Mouse (Mus musculus): ENCODE results near the gene Lnx1. TPM values are rescaled to one million over a fixed set of nuclear protein-coding genes. Genes with fewer than 3 reads are reported as not detected.

The Lnx1 gene
- total RNA-seq, 2 experiments from 2014 or later, result 32.4 to 33.4 TPM

DNA sequence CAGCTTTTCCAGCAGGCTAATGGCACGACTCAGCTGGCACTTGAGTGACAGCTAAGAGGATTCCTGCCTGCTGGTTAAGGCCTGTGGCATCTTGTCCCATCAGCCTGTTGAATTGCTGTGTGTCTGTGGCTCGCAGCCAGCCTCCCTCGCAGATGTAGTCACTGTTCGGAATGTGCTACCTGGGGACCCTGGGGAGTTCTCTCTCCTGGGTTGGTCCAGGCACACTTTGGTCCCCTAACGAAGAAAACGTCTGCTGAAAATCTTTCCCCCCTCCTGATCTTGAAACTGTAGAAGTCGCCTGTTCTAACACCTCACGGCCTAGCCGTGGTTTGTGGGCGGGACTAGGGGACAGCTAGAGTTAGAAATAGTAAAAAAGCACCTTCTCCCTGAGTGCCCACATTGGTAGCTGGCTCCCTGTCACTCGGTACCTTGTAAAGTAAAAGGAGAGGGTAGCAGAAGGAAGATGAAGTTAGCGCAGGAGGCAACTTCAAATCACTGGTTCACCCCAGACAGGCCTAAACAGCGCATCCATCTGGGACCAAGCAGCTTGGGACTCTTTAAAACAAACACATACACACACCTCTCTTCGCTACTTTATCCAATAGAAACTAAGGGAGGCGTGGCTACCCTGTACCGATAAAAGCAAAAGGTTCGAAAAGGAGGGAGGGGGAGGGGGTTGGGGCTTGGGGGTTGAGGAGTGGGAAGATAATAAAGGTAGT is 1.2 kb upstream of the Lnx1 start:
- intact Hi-C loops (cut with DNase I), result no loop called here
- DNase-seq (ENCODE audit: low spot score in 2 of 2), result no peak

DNA sequence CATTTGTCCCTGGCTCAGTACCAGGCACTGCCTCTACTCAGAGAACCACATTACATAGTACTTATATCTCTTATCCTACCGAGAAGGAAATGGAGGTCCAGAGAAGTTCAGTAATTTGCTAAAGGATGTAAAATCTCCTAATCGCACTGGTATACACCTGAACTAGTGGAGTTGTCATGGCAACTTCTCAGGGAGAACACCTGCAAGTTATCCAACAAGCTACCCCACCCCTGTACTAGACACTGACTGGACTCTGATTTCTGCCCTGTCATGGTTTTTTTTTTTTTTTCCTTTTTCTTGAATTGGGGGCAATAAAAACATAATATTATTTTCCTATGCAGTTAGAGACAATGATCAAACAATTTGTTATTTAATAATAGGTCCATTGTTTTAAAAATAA is 1.8 kb downstream of the Lnx1 start:
- no peak for DNase-seq (ENCODE audit: low spot score in 2 of 2)
- intact Hi-C loops (cut with DNase I), result no loop called here

DNA sequence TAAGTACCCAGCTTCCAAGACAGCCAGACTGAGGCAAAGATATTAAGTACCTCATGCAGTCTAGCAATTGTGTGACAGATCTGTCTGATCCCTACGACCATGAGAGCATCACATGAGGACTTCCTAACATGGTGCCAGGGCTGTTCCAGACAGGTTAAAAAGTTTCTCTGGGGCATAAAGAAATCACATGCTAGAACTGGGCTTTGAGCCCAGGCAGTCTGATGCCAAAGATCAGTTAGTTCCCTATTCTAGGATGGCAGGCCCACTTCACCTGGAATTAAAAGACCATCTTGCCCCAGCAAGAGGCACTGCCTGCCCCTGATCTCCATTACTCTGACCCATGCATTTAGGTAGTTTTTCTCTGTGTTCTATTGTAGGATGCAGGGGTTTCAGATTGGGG is 3.0 kb downstream of the Lnx1 start:
- intact Hi-C loops (cut with DNase I), result no loop called here
- no peak for DNase-seq (ENCODE audit: low spot score in 2 of 2)

DNA sequence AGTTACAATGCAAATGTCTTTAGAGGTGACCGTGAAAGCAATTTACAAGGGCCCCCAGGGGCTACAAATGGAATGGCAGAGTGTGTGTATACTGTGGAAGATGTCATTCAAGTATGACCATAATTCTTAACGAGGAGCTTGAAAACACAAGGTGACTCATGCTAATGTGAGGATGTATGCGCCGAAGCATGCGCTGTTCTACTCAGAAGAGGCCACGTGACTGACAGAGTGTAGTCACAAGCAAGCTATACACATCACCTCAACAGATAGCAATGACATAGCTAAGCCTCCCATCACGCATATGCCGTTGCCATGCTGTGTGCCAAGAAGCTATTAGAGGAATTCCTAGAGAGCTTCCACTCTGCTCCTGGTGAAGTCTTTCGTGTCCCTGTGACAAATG is 5.2 kb downstream of the Lnx1 start:
- no peak for DNase-seq (ENCODE audit: low spot score in 2 of 2)
- intact Hi-C loops (cut with DNase I), result no loop called here

DNA sequence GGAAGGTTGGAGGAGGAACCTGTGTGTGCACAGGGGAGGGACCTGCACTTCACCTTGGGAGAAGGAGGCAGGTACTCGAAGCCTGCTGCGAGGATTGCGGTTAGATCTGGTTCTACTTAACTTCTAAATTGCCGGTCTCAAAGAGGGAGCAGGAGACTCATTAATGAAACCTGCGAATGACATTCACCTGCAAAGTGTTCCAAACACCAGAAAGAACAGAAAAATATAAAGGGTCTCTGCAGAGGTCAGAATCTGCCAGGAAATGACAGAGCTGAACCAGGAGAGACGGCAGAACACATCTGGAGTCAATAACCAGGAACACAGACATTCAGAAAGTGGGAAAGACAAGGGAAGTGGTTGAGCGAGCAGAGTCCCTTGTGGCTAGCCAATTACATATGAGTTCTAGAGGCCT is 8.3 kb downstream of the Lnx1 start:
- intact Hi-C loops (cut with DNase I), result no loop called here
- no peak for DNase-seq (ENCODE audit: low spot score in 2 of 2)

DNA sequence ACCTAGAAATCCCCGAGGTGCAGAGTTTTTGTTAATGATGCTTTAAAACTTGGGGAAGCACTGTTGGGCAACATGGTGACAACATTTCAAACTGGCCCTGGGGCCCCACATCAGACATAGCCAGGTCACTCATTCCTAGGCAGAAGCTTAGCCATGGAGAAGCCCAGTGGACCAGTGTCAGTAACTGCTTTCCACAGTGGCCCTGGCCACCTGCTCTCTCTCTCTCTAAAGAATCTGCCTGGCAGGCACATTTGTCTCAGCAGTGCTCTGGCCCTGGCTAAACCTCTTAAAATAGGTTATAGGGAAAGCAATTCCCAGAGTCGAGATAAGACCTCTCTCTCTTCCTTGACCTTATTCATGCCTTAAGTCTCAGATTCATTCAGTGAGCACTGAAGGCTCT is 8.9 kb downstream of the Lnx1 start:
- intact Hi-C loops (cut with DNase I), result no loop called here
- DNase-seq (ENCODE audit: low spot score in 2 of 2), result no peak

DNA sequence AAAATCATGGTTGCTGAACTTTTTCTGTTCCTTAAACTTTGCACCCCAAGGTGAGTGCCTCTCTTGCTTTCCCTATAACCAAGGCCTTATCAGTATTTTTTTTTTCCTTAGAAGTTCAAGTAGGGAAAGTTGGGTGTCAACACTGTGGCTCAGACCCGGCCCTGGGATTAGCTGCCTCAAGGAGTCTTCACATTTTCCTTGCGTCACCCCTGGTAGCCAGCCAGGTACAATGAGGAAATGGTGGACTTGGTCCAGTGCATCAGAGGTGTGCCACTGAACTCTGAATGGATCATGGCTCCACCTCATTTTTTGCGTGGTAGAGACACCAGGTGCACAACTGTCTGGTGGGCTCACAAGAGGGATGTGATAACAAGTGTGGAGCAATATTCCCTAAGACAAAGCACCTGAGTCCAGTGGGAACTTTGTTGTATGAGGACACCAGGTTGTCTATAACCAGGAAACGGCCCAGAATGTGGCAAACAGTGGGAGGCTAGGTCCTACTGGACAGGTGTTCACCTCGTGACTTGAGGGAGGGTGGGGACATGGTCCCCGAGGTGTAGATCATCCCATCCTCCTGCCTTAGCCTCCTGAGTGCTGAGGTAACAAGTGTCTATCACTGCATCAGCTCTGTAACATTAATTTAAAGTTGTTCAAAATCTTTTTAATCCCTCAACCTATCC is 10.2 kb downstream of the Lnx1 start:
- DNase-seq (ENCODE audit: low spot score in 2 of 2), result no peak
- intact Hi-C loops (cut with DNase I), result no loop called here

DNA sequence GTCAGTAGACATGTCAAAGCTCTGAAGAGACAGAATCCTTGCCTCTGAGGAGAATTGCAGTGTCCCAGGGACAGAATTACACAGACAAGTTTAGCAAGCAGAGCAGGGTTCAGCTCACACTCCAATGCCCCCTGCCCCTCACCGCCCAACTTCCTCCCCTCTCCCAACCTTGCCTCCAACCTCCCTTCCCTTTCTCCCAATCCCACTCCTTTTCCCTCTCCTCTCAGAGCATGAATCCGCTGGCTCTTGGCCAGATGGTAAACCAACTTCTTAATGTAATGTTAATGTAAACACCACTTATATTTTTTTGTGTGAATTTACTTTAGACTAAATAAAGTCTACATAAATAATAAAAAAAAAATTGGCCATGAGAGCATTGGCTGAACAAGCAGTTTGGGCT is 13.9 kb downstream of the Lnx1 start:
- intact Hi-C loops (cut with DNase I), result no loop called here

DNA sequence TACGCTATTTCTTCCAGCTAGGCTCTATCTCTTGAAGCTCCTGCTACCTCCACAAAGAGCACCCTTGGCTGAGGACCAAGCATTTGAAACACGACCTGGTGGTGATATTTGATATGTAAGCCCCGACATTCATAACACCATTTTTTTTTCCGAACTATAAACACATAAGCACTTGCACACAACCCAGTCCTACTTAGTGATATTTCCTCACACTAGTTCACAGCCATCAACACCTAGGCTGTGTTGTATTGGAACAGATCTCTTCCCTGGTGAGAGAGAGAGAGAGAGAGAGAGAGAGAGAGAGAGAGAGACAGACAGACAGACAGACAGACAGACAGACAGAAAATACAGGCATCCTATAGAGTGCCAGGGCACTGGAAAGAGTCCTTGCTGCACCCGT is 17.8 kb downstream of the Lnx1 start:
- intact Hi-C loops (cut with DNase I), result no loop called here

More for the DNA sequence above, 13.9 kb downstream of the Lnx1 start:
- DNase-seq (ENCODE audit: low spot score in 2 of 2), result no peak

DNA sequence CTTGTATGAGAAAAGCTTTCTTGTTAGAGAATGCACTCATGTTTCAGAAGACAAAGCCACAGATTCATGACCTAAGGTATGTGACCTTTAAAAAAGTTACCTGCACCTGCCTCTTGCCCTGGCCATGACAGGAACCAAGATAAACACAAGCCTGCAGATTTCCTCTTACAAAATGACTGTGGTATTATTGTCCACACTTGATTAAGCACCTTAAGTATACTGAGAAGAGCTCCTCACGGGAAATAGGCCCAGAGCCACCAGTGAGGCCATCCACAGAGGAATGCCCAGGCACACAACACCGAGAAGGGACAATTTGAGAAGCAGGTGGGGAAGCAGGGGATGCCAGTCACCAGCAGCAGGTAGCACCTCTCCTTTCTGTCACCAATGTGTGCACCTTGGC is 18.9 kb downstream of the Lnx1 start:
- DNase-seq (ENCODE audit: low spot score in 2 of 2), result no peak
- intact Hi-C loops (cut with DNase I), result no loop called here

More for the DNA sequence above, 17.8 kb downstream of the Lnx1 start:
- DNase-seq (ENCODE audit: low spot score in 2 of 2), result no peak

DNA sequence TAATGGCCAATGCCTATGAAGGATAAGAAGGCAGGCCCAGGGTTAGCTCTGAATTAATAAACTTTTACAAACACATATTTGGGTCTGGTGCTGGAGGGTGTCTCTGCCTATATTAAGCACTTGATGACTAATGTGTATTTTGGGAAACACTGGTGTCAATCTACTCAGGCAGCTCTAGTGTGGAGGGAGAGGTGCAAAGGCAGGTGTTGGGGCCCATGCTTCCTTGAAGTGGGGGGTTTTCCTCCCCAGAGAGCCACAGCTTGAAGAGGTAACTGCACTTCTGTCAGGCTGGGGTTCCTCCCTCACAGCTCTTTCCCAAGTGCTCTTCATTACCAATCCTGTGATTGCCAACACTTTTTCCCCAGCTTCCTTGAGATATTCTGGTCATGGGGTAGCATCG is 20.0 kb downstream of the Lnx1 start:
- DNase-seq (ENCODE audit: low spot score in 2 of 2), result no peak
- intact Hi-C loops (cut with DNase I), result no loop called here

DNA sequence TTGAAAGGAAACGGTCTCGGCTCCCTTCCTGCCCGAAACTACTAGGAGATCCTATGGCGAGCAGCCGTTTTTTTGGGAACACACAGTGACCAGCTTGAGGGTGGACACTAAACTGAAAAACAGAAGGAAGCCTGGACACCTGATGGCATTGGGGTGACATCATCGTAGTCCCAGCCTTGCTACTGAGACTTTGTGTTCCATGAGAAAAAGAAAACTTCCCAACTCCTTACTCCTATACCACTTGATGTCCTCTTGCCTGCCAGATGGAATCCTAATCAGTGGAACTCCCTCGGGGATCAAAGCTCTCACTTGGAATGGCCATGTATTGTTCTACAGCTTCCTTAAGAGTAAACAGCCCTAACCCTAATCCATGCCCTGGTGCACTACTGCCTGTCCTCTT is 23.1 kb downstream of the Lnx1 start:
- no peak for DNase-seq (ENCODE audit: low spot score in 2 of 2)
- intact Hi-C loops (cut with DNase I), result no loop called here

DNA sequence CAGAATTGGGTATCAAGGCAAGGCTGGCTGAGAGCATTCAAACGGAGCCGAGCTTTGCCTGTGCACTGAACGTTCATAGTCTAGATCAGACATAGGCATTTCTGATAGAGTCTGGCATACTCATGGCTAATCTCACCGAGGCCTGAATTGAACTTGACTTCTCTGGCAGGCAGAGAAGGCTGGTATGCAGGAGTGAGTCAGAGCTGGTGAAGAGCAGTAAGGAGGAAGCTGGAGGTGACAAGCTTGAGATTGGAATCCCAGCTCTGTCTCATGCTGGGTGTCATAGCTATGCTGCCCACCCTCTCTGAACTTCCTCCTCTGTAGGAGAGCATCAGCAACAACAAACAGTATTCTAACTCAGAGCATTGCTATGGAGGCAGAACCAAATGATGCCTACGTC is 24.0 kb downstream of the Lnx1 start:
- intact Hi-C loops (cut with DNase I), result no loop called here
- DNase-seq (ENCODE audit: low spot score in 2 of 2), result no peak

DNA sequence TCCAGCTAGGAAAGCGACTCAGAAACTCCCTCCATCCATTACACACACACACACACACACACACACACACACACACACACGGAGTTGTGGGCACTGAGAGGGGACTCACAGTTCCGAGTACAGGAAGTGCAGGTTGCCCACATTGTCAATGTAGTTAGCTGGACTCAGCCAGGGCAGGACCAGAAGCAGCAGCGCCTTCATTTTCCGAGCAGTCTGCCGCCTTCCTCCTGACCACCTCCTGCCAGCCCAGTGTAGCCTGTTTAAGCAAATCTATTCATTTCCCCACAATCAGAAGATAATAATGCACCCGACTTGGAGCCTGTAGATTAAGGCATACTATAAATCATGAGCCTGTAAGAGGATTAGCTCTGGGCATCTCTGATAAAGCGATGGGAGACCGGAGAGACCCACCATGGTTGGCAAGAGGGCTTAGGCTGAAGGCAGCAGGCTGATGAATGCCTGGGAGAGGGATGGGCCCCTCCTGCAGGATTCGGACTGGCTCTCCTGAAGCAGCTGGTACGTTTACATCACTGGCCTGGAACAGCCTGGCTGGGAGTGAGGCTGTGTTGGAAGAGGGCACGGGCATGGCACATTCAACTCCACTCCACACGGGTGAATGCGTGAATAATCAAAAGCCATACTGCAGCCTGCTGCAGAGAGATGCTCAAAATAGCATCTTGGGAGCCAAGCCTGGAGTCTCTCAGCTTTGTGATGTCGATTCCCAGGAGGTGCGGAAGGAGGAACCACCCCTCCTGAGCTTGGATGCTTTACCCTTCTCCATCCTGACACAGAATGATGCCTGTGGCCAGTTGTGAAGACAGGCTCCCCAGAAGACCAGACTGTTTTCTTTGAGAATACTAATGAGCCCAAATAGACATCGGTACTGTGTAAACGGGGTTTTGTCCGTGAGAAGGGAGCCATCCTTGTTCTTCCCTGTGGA is 25.0 kb downstream of the Lnx1 start:
- peak; percentile 84 to 92 for DNase-seq (ENCODE audit: low spot score in 2 of 2)
- intact Hi-C loops (cut with DNase I), result no loop called here

DNA sequence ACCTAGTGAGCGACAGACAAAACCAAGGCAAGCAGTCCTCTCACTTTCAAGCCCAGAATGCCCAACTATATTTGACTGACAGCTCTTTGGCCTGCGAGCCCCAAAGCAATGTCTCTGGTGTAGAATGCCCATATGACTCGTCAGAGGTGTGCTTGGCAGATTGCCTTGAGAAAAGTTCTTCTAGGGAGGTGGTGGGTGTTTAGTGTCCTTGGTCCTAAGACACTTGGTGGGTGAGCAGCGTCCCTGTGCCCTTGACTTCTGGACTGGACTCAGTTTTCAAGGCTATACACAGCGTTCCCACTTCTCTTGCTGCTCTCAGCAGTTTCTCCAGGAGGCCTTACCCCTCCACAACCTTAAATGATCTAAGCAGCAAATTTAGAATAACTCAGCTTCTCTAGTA is 30.2 kb downstream of the Lnx1 start:
- no peak for DNase-seq (ENCODE audit: low spot score in 2 of 2)
- intact Hi-C loops (cut with DNase I), result no loop called here

DNA sequence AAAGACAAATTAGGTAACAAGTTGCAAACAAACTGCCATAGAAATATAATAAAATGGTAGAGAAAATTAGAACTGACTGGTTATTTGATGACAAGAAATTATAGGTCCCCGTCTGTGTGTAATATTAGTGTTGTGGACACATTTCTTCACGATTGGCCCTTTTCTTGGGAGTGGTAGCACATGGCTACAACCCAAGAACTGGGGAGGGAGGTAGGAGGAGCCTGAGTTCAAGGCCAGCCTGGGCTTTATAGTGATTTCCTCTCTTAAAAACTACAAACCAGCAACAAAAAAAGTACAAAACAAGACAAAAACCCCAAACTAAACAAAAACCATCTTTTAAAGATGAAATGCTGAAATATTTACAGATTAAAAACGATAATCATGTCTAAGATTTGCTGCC is 31.8 kb downstream of the Lnx1 start:
- no peak for DNase-seq (ENCODE audit: low spot score in 2 of 2)
- intact Hi-C loops (cut with DNase I), result no loop called here

DNA sequence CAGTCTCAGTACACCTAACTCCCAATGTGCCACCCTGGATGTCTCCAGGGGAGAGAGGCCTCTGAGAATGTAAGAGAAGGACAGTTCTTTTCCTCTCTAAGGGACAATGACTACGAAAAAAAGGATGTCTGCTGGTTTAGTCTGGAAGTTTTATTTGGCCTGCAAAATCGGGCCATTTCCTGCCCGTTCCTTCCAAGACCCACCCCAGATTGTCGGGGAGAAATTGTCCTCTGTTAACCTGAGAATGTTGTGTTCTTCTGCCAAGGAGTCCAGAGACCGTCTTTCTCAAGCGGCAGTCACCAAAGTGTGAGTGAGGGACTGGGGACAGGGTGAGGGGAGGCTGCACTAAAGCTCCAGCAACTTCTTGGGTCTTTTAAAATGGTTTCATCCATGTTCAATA is 32.8 kb downstream of the Lnx1 start:
- DNase-seq (ENCODE audit: low spot score in 2 of 2), result no peak
- intact Hi-C loops (cut with DNase I), result no loop called here

DNA sequence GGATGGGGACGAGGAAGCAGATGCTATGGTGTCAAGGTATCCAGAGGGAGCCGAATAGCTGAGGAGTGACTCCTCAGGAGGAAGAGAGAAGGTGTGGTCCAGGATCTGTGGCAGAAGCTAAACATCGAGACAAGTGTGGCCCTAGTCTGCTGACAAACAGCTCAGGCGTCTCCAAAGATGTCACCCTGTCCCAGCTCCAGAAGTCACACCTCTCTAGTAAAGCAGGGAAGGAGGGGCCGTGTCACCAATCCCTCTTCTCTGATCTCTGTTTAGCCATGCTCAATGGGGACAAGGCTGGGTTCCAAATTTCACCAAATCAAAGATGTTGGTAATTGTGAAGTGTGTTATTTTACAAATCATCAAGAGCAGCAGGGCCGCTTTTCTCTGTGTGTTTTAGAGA is 33.8 kb downstream of the Lnx1 start:
- intact Hi-C loops (cut with DNase I), result no loop called here
- DNase-seq (ENCODE audit: low spot score in 2 of 2), result no peak

DNA sequence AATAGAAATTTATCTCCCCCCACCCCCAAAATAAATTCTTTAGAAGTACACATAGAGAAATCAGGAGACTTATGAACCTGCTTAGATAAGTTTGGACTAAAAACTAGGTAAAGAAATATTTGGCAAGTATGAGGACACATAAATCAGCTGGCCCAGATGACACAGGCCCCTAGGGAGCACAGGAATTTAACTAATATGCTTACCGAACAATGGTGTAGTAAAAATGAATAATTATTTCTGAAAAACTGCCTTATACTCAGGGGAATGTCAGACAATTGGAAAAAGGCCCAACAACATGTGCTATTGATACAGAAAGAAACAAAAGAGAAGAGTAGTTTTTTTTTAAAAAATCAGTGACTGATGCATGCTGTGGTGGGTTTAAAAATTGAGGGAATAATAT is 40.1 kb downstream of the Lnx1 start:
- no peak for DNase-seq (ENCODE audit: low spot score in 2 of 2)
- intact Hi-C loops (cut with DNase I), result no loop called here

DNA sequence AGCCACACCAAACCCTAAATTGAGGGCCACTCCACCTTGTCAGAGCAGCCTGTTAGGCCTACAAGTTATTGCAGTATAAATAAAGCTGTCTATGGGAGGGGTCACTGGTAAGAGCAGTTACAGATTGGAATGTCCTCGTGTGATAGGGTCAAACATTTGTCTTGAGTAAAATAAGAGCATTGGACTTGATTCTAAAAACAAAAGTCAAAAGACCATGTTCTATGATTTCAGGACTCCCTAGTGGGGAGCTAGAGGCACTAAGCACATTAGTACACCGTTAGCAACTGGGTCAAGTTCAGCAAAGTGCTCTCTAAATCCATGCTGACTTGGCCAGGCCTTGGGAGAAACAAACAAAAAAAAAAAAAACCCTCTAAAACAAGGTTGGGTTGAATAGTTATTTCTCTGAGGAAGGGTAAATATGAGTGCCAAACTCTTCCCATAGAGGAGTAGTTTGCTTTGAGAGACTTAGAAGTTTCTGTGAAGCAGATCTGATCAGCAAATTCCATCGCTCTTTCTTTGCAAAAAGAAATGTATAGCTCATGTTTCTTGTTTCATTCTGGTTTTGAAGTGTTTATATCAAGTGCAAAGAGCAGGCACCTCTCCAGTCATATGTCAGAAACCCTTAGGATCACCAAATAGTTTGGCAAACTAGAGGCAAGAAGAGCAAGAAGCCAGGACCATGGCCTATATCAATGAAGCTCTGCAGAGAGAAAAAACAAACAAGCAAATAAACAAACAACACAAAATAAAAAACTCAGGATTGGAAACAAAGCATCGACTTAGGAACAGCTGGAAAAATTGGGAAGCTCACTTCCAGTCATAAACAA is 40.8 kb downstream of the Lnx1 start:
- intact Hi-C loops (cut with DNase I), result no loop called here

More for the DNA sequence above, 40.8 kb downstream of the Lnx1 start:
- DNase-seq (ENCODE audit: low spot score in 2 of 2), result no peak

All from left cerebral cortex, postnatal 14 days (tissue).